Mouse (Mus musculus) fat pad, adult 2 months (tissue): ENCODE measurements around the gene Oard1.

Experiments used
- DNase-seq: peaks from one replicate; pipeline ENCODE4 v3.0.0-alpha.2; 2011; ENCODE audit warnings: low read depth, low spot score; ENCODE audit errors: extremely low read depth

Oard1 gene

GRCm38 (mm10) chr17:48433689-48434330, 24.0 kb downstream of the Oard1 start:
- DNase-seq = no peak

- no peak for DNase-seq
Observed at GRCm38 (mm10) chr17:48434479-48434878, 24.7 kb downstream of the Oard1 start.

- no peak for DNase-seq
Observed at GRCm38 (mm10) chr17:48436487-48436886, 26.7 kb downstream of the Oard1 start.

- DNase-seq = no peak
Observed at GRCm38 (mm10) chr17:48437421-48437911, 27.7 kb downstream of the Oard1 start.

GRCm38 (mm10) chr17:48442745-48443457, 33.1 kb downstream of the Oard1 start:
- no peak for DNase-seq

GRCm38 (mm10) chr17:48443542-48444145, 33.8 kb downstream of the Oard1 start:
- no peak for DNase-seq

GRCm38 (mm10) chr17:48447675-48448074, 37.9 kb downstream of the Oard1 start:
- DNase-seq = no peak

GRCm38 (mm10) chr17:48450666-48451352, 41.0 kb downstream of the Oard1 start:
- no peak for DNase-seq

- no peak for DNase-seq
Observed at GRCm38 (mm10) chr17:48451353-48451675, 41.5 kb downstream of the Oard1 start, which contains the start of gene Tspo2. TSS of gene Tspo2 (minus strand) at chr17:48451522.

- DNase-seq = no peak
Observed at GRCm38 (mm10) chr17:48451753-48452444, 42.1 kb downstream of the Oard1 start.

- no peak for DNase-seq
Observed at GRCm38 (mm10) chr17:48453489-48453888, 43.7 kb downstream of the Oard1 start.

GRCm38 (mm10) chr17:48454190-48454589, 44.4 kb downstream of the Oard1 start:
- no peak for DNase-seq

- DNase-seq = no peak
Observed at GRCm38 (mm10) chr17:48454688-48455087, 44.9 kb downstream of the Oard1 start, which contains the start of gene Unc5cl. TSS of gene Unc5cl (plus strand) at chr17:48454901.

GRCm38 (mm10) chr17:48455955-48456354, 46.1 kb downstream of the Oard1 start:
- no peak for DNase-seq

GRCm38 (mm10) chr17:48457971-48458653, 48.3 kb downstream of the Oard1 start:
- DNase-seq = no peak

GRCm38 (mm10) chr17:48462096-48462495, 52.3 kb downstream of the Oard1 start:
- no peak for DNase-seq

GRCm38 (mm10) chr17:48463391-48463790, 53.6 kb downstream of the Oard1 start:
- DNase-seq = no peak
